ENCODE assay signal across 15 mouse cellular contexts in the genomic region with DNA sequence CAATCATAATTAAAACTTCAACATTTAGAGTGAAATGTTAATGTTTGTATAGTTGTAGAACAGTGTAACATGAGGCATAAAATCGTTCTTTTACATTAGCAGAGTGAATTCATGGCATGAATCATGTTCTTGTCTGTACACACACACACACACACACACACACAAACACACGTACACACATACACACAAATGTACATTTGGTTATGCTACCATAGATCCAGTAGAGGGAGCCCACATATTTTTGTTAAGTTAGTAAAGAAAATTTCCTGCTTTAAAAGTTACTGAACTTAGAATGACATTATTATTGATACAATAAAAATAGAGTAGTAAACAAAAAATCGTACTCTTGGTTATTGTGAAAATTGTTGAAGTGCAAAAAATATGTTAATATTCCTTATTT. TPM values are rescaled to one million over a fixed set of nuclear protein-coding genes. Genes with fewer than 3 reads are reported as not detected.
A peak's percentile ranks its signal among the peaks of the same experiment; 100 is the strongest.
DNase-seq lines count a peak whose midpoint lies in the region; ATAC-seq and TF ChIP-seq lines count a peak whose summit lies in the region.
"Had no signal": no experiment of that assay in that cellular context is flagged by ENCODE, and none has a peak within 500 bp of the region (broad histone marks: within the 10 kb centered on the region; RNA-seq: fewer than 3 reads in every experiment).

No protein-coding gene starts in this region.

- peak; percentile 69 for TF ChIP-seq CTCF in forebrain, postnatal 0 days (IDR thresholded peaks at IDR 0.05; ENCODE audit: low read depth)
- TF ChIP-seq CTCF in liver, postnatal 0 days (IDR thresholded peaks at IDR 0.05; ENCODE audit: low read depth) = peak; percentile 41

- peak; percentile 37 for DNase-seq in forebrain, postnatal 0 days
- no peak for DNase-seq in forebrain, embryonic 11.5 days (ENCODE audit: low spot score)
- DNase-seq in liver, postnatal 0 days = no peak
- DNase-seq in liver (no peak), NIH3T3 (ENCODE audit: low read depth) (peak; percentile 56)
- peak; percentile 29 for DNase-seq in retina, embryonic 14.5 days (ENCODE audit: low spot score)
- no peak for DNase-seq in adrenal gland, adult 8-10 months
- DNase-seq in B cell, adult 2 months = no peak
- DNase-seq: kidney, postnatal 36 days; liver, embryonic 13.5 days; right cerebral cortex, adult 18-20 months; thymus, postnatal 14 days had no signal

- no peak overlapping the region for H3K4me3 ChIP-seq in forebrain, postnatal 0 days (ENCODE audit: low read depth, low read length)
- H3K4me3 ChIP-seq in forebrain, embryonic 11.5 days (ENCODE audit: low read depth, low read length) = no peak overlapping the region
- no peak overlapping the region for H3K4me3 ChIP-seq in liver, postnatal 0 days (ENCODE audit: low read depth, low read length)
- H3K4me3 ChIP-seq: erythroblast, embryonic 14.5 days; liver, embryonic 13.5 days; megakaryocyte, embryonic 14.5 days had no signal

- H3K4me1 ChIP-seq in forebrain, postnatal 0 days (ENCODE audit: insufficient read depth) = no peaks in the 10 kb centered on the region
- H3K4me1 ChIP-seq in forebrain, embryonic 11.5 days (replicated peaks; ENCODE audit: control insufficient read depth, insufficient read depth, low read length) = no peaks in the 10 kb centered on the region
- no peaks in the 10 kb centered on the region for H3K4me1 ChIP-seq in liver, postnatal 0 days (ENCODE audit: insufficient read depth)
- H3K4me1 ChIP-seq: liver, embryonic 13.5 days had no signal

- TF ChIP-seq EP300 in liver, postnatal 0 days (IDR thresholded peaks at IDR 0.05; ENCODE audit: low read depth) = no peak

- no peaks in the 10 kb centered on the region for H3K27me3 ChIP-seq in forebrain, postnatal 0 days (ENCODE audit: insufficient read depth, low read length)
- H3K27me3 ChIP-seq in forebrain, embryonic 11.5 days (ENCODE audit: control insufficient read depth, insufficient read depth, low read length) = no peaks in the 10 kb centered on the region
- H3K27me3 ChIP-seq in liver, postnatal 0 days (ENCODE audit: insufficient read depth, low read length) = no peaks in the 10 kb centered on the region
- H3K27me3 ChIP-seq: liver, embryonic 13.5 days had no signal

- H3K9ac ChIP-seq in forebrain, postnatal 0 days = no peak overlapping the region
- H3K9ac ChIP-seq in forebrain, embryonic 11.5 days (ENCODE audit: low read length) = no peak overlapping the region
- no peak overlapping the region for H3K9ac ChIP-seq in liver, postnatal 0 days (replicated peaks)
- H3K9ac ChIP-seq: liver, embryonic 13.5 days had no signal

- no peak overlapping the region for H3K4me2 ChIP-seq in forebrain, postnatal 0 days (ENCODE audit: low read depth)
- H3K4me2 ChIP-seq in forebrain, embryonic 11.5 days (ENCODE audit: low read depth, low read length, severe bottlenecking) = no peak overlapping the region
- H3K4me2 ChIP-seq in liver, postnatal 0 days (ENCODE audit: low read depth, low read length) = no peak overlapping the region
- H3K4me2 ChIP-seq: heart, embryonic 11.5 days; liver, embryonic 13.5 days had no signal

- WGBS in forebrain, postnatal 0 days = 60% methylated on average over 3 of the region's 3 CpGs
- WGBS in forebrain, embryonic 11.5 days = 81% methylated on average over 3 of the region's 3 CpGs
- WGBS in liver, postnatal 0 days (ENCODE audit: insufficient replicate concordance) = 41% methylated on average over 3 of the region's 3 CpGs

- no peak; the same call in 1 of the 2 replicates for ATAC-seq in forebrain, postnatal 0 days
- no peak for ATAC-seq in forebrain, embryonic 11.5 days (replicated peaks; ENCODE audit: low FRiP score)
- no peak for ATAC-seq in liver, postnatal 0 days

- H3K27ac ChIP-seq in forebrain, postnatal 0 days (ENCODE audit: low read depth, low read length) = no peak overlapping the region
- H3K27ac ChIP-seq in forebrain, embryonic 11.5 days (ENCODE audit: low read depth, low read length) = no peak overlapping the region
- no peak overlapping the region for H3K27ac ChIP-seq in liver, postnatal 0 days (ENCODE audit: low read depth)
- H3K27ac ChIP-seq: liver, embryonic 13.5 days had no signal

- H3K36me3 ChIP-seq in forebrain, postnatal 0 days (ENCODE audit: insufficient read depth) = no peaks in the 10 kb centered on the region
- H3K36me3 ChIP-seq in forebrain, embryonic 11.5 days (ENCODE audit: control insufficient read depth, insufficient read depth, low read length) = no peaks in the 10 kb centered on the region
- no peaks in the 10 kb centered on the region for H3K36me3 ChIP-seq in liver, postnatal 0 days (replicated peaks; ENCODE audit: insufficient read depth, low read length)
- H3K36me3 ChIP-seq: liver, embryonic 13.5 days had no signal

- H3K9me3 ChIP-seq in forebrain, postnatal 0 days (ENCODE audit: low read length) = no peaks in the 10 kb centered on the region
- H3K9me3 ChIP-seq in forebrain, embryonic 11.5 days (ENCODE audit: control insufficient read depth, low read length) = no peaks in the 10 kb centered on the region
- H3K9me3 ChIP-seq in liver, postnatal 0 days (ENCODE audit: low read length) = no peaks in the 10 kb centered on the region
- H3K9me3 ChIP-seq: liver, embryonic 13.5 days; megakaryocyte, embryonic 14.5 days had no signal

RNA-seq across cellular contexts. Expression of a gene that starts 7.7 kb away (rescaled TPM):
- total RNA-seq in forebrain, postnatal 0 days (2014; rRNA removed) = 44.9 and 65.0 TPM in 2 replicates
- 15.9 and 24.3 TPM in 2 replicates for polyA plus RNA-seq in forebrain, postnatal 0 days (2015; fragmentation: Nextera tagmentation; extraction: Ambion mirVana)
- polyA plus RNA-seq in forebrain, embryonic 11.5 days (2014; fragmentation: Nextera tagmentation; extraction: Ambion mirVana) = 43.8 and 48.7 TPM in 2 replicates
- polyA plus RNA-seq in liver, postnatal 0 days (2015; fragmentation: Nextera tagmentation; extraction: Ambion mirVana) = 8.3 and 9.8 TPM in 2 replicates
- total RNA-seq in adrenal gland, adult 8-10 months (2022) = 10 to 100 TPM; 40.0 to 69.5 (median 47.2) TPM

Comparison
In these comparisons a context has a peak if more than half of its experiments do, and no peak if none do; other contexts are left out.
1. DNase-seq: peak in forebrain, postnatal 0 days (single experiment), NIH3T3 (single experiment) and retina, embryonic 14.5 days (single experiment); none in forebrain, embryonic 11.5 days (single experiment), liver, postnatal 0 days (single experiment), liver (single experiment), adrenal gland, adult 8-10 months (single experiment) and B cell, adult 2 months (0 of 2).